Mouse (Mus musculus): Measurements from ENCODE around the gene Ovol1. TPM values are rescaled to one million over a fixed set of nuclear protein-coding genes. Genes with fewer than 3 reads are reported as not detected.

The Ovol1 gene
- polyA plus RNA-seq, 1 experiment = 8.5 TPM

DNA sequence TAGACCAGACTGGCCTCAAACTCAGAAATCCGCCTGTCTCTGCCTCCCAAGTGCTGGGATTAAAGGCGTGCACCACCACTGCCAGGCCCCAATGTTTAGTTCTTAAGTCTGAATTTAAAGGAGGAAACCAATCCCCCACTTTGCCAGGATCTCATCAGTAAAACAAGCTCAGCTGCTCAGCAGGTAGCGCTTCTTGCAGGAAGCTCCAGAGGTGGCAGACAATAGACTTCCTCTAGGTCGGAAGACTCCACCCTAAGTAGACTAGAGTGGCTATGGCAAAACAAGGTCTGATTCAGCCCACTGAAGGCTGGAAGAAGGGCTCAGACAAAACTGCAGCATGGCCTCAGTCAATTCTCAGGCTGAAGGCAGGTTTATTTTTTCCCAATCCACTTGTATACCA lies 19.5 kb upstream of the Ovol1 start:
- no peak for TF ChIP-seq POLR2A (IDR thresholded peaks at IDR 0.05; ENCODE audit: control insufficient read depth, low read depth, low read length)
- TF ChIP-seq CTCF (IDR thresholded peaks at IDR 0.05; ENCODE audit: control insufficient read depth, insufficient read depth, insufficient replicate concordance, low read depth, low read length) = no peak
- Histone ChIP-seq H3K27ac (ENCODE audit: control insufficient read depth, insufficient read depth, low read depth, low read length) (no peak overlapping the region), H3K36me3 (ENCODE audit: control insufficient read depth, insufficient read depth, low read length) (no peaks in the 10 kb centered on the region), H3K27me3 (ENCODE audit: control insufficient read depth, insufficient read depth, low read length) (no peaks in the 10 kb centered on the region), H3K4me1 (ENCODE audit: control insufficient read depth, insufficient read depth, low read length) (peaks cover 2% of the 10 kb centered on the region; the same call in 1 of the 2 replicates), H3K4me3 (ENCODE audit: control insufficient read depth, low read depth, low read length) (no peak overlapping the region)

- Histone ChIP-seq H3K4me3 (ENCODE audit: control insufficient read depth, low read depth, low read length) (no peak overlapping the region), H3K27ac (ENCODE audit: control insufficient read depth, insufficient read depth, low read depth, low read length) (no peak overlapping the region), H3K4me1 (ENCODE audit: control insufficient read depth, insufficient read depth, low read length) (no peaks in the 10 kb centered on the region), H3K27me3 (ENCODE audit: control insufficient read depth, insufficient read depth, low read length) (no peaks in the 10 kb centered on the region), H3K36me3 (ENCODE audit: control insufficient read depth, insufficient read depth, low read length) (no peaks in the 10 kb centered on the region)
- TF ChIP-seq POLR2A (IDR thresholded peaks at IDR 0.05; ENCODE audit: control insufficient read depth, low read depth, low read length) (no peak), CTCF (IDR thresholded peaks at IDR 0.05; ENCODE audit: control insufficient read depth, insufficient read depth, insufficient replicate concordance, low read depth, low read length) (no peak)
Observed at GRCm38 (mm10) chr19:5575336-5575735, 14.9 kb upstream of the Ovol1 start.

- no peaks in the 10 kb centered on the region for H3K27me3 ChIP-seq (ENCODE audit: control insufficient read depth, insufficient read depth, low read length)
- TF ChIP-seq POLR2A (IDR thresholded peaks at IDR 0.05; ENCODE audit: control insufficient read depth, low read depth, low read length) (no peak), CTCF (IDR thresholded peaks at IDR 0.05; ENCODE audit: control insufficient read depth, insufficient read depth, insufficient replicate concordance, low read depth, low read length) (no peak)
- no peak overlapping the region for H3K4me3 ChIP-seq (ENCODE audit: control insufficient read depth, low read depth, low read length)
- no peak overlapping the region for H3K27ac ChIP-seq (ENCODE audit: control insufficient read depth, insufficient read depth, low read depth, low read length)
- no peaks in the 10 kb centered on the region for H3K36me3 ChIP-seq (ENCODE audit: control insufficient read depth, insufficient read depth, low read length)
- H3K4me1 ChIP-seq (ENCODE audit: control insufficient read depth, insufficient read depth, low read length) = peaks cover 15% of the 10 kb centered on the region
Observed at GRCm38 (mm10) chr19:5572331-5573125, 12.1 kb upstream of the Ovol1 start.

GRCm38 (mm10) chr19:5571831-5572230 lies 11.4 kb upstream of the Ovol1 start:
- no peak for TF ChIP-seq POLR2A (IDR thresholded peaks at IDR 0.05; ENCODE audit: control insufficient read depth, low read depth, low read length)
- TF ChIP-seq CTCF (IDR thresholded peaks at IDR 0.05; ENCODE audit: control insufficient read depth, insufficient read depth, insufficient replicate concordance, low read depth, low read length) = no peak
- Histone ChIP-seq H3K4me1 (ENCODE audit: control insufficient read depth, insufficient read depth, low read length) (peaks cover 18% of the 10 kb centered on the region), H3K4me3 (ENCODE audit: control insufficient read depth, low read depth, low read length) (no peak overlapping the region), H3K36me3 (ENCODE audit: control insufficient read depth, insufficient read depth, low read length) (no peaks in the 10 kb centered on the region), H3K27ac (ENCODE audit: control insufficient read depth, insufficient read depth, low read depth, low read length) (no peak overlapping the region), H3K27me3 (ENCODE audit: control insufficient read depth, insufficient read depth, low read length) (no peaks in the 10 kb centered on the region)

DNA sequence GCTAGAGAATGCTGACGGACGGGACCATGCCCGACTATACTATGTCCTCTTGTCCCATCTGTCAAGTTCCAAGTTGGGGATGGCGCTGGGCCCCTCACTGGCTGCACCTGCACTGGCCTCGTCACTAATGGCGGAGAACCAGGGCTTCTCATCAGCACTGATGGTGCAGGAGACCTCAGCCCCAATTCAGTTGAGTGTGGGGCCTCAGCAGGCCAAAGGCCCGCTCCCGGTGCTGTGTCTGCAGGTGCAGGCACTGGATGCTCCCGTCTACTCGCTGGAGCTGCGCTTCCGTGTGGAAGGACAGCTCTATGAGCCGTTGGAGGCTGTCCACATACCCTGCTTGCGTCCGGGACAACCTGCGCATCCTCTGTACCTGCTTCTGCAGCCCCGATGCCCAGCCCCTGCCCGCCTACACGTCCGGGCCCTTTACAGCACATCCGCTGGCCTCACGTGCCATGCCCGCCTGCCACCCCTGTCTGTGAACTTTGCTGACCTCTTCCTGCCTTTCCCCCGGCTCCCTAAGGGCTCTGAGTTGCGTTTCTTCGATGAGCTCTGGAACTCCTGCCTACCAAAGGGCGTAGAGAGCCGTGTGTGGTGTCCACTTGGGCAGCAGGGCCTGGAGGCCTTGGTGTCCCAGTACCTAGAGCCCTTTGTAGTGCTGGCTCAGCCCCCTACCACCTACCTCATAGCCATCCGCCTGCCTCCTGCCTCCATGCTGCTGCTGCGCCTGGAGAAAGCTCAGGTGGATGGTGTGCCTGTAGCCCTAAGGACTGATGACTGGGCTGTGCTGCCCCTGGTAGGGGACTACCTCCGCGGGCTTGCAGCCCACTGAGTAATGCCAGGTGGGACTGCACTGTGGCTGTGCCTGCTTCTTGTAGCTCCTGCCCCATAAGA lies 10.2 kb upstream of the Ovol1 start:
- Histone ChIP-seq H3K36me3 (ENCODE audit: control insufficient read depth, insufficient read depth, low read length) (no peaks in the 10 kb centered on the region), H3K27ac (ENCODE audit: control insufficient read depth, insufficient read depth, low read depth, low read length) (no peak overlapping the region), H3K27me3 (ENCODE audit: control insufficient read depth, insufficient read depth, low read length) (no peaks in the 10 kb centered on the region), H3K4me3 (ENCODE audit: control insufficient read depth, low read depth, low read length) (no peak overlapping the region), H3K4me1 (ENCODE audit: control insufficient read depth, insufficient read depth, low read length) (peaks cover 25% of the 10 kb centered on the region)
- TF ChIP-seq CTCF (IDR thresholded peaks at IDR 0.05; ENCODE audit: control insufficient read depth, insufficient read depth, insufficient replicate concordance, low read depth, low read length) = no peak
- TF ChIP-seq POLR2A (IDR thresholded peaks at IDR 0.05; ENCODE audit: control insufficient read depth, low read depth, low read length) = no peak

DNA sequence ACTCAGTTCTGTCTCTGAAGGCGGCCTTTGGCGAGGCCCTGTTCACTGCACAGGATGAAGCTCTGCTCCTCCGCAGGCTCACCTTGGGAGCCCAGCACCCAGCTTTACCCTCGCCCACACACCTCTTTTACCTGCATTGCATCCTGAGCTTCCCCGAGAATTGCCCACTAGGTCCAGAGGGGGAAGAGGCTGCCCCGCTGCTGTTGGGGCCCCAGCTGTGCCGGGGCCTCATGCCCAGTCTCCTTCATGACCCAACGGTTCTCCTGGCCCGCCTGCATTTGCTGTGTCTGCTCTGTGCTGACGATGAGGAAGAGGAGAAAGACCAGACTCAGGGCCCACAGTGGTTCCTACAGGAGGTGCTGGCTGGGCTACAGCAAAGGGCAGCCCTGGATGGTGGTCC lies 9.1 kb upstream of the Ovol1 start:
- Histone ChIP-seq H3K27ac (ENCODE audit: control insufficient read depth, insufficient read depth, low read depth, low read length) (no peak overlapping the region), H3K4me1 (ENCODE audit: control insufficient read depth, insufficient read depth, low read length) (peaks cover 25% of the 10 kb centered on the region), H3K36me3 (ENCODE audit: control insufficient read depth, insufficient read depth, low read length) (no peaks in the 10 kb centered on the region), H3K27me3 (ENCODE audit: control insufficient read depth, insufficient read depth, low read length) (no peaks in the 10 kb centered on the region), H3K4me3 (ENCODE audit: control insufficient read depth, low read depth, low read length) (no peak overlapping the region)
- TF ChIP-seq POLR2A (IDR thresholded peaks at IDR 0.05; ENCODE audit: control insufficient read depth, low read depth, low read length) = no peak
- TF ChIP-seq CTCF (IDR thresholded peaks at IDR 0.05; ENCODE audit: control insufficient read depth, insufficient read depth, insufficient replicate concordance, low read depth, low read length) = no peak

DNA sequence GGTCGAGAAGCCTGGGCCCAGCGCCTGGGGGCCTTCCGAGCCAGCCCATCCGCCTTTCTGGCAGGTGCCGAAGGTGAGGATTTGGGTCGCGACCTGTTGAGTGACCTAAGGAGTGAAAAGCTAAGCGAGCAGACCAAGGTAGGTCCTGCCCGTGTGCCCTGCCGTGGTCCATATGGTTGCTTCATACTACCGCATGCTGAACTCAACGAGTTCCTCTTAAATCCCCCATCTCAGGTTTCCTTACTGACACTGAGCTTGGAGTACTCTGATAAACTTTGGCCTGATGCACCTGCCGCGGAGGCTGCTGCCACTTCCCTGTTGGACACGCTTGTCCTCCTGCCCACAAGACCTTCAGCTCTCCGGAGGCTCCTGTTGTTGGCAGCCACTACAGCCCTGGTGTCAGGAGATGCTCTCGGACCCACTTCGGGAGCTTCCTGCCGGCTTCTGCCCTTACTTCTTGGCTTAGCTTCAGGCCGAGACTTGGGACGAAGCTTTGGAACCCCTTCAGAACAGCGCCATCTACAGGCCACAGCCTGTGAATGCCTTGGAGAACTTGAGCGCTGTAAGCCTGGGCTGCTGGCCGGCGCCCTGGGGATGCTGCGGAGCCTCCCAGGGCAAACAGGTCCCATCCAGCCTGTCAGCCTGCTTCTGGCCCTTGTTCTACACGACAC lies 8.2 kb upstream of the Ovol1 start:
- no peak; the same call in 1 of the 2 replicates for TF ChIP-seq POLR2A (IDR thresholded peaks at IDR 0.05; ENCODE audit: control insufficient read depth, low read depth, low read length)
- peak; percentile 90 for TF ChIP-seq CTCF (IDR thresholded peaks at IDR 0.05; ENCODE audit: control insufficient read depth, insufficient read depth, insufficient replicate concordance, low read depth, low read length)
- no peaks in the 10 kb centered on the region for H3K27me3 ChIP-seq (ENCODE audit: control insufficient read depth, insufficient read depth, low read length)
- H3K27ac ChIP-seq (ENCODE audit: control insufficient read depth, insufficient read depth, low read depth, low read length) = peak overlapping the region; percentile 89
- H3K4me3 ChIP-seq (ENCODE audit: control insufficient read depth, low read depth, low read length) = peak overlapping the region; percentile 96
- peaks cover 25% of the 10 kb centered on the region for H3K4me1 ChIP-seq (ENCODE audit: control insufficient read depth, insufficient read depth, low read length)
- H3K36me3 ChIP-seq (ENCODE audit: control insufficient read depth, insufficient read depth, low read length) = no peaks in the 10 kb centered on the region

Data from testis, adult 2 months (tissue).